8 mouse cellular contexts compared by ENCODE assay signal in genomic region chr12:83633807-83634206, GRCm38 (mm10). TPM values are rescaled to one million over a fixed set of nuclear protein-coding genes. Genes with fewer than 3 reads are reported as not detected.
DNase-seq lines count a peak whose midpoint lies in the region; ATAC-seq and TF ChIP-seq lines count a peak whose summit lies in the region.

No protein-coding gene starts in this region.

- no peak overlapping the region for H3K9ac ChIP-seq in liver, adult 2 months (ENCODE audit: low read depth, low read length)
- no peak overlapping the region for H3K9ac ChIP-seq in embryonic facial prominence, embryonic 14.5 days (ENCODE audit: low read depth, low read length)
- no peak overlapping the region for H3K9ac ChIP-seq in intestine, postnatal 0 days (ENCODE audit: low read depth, low read length)
- H3K9ac ChIP-seq in neural tube, embryonic 13.5 days, result 0 out of 2 replicates have a peak overlapping the region, but pooled peaks have one; percentile 34

- 7% methylated on average over 2 of the region's 2 CpGs for WGBS in liver, adult 2 months
- 34% methylated on average over 2 of the region's 2 CpGs for WGBS in embryonic facial prominence, embryonic 14.5 days
- WGBS in intestine, postnatal 0 days, result 19% methylated on average over 2 of the region's 2 CpGs
- 44% methylated on average over 2 of the region's 2 CpGs for WGBS in neural tube, embryonic 13.5 days

- peaks cover 15% of the 10 kb centered on the region; the same call in 1 of the 2 replicates for H3K79me2 ChIP-seq in liver, adult 2 months (ENCODE audit: control insufficient read depth, insufficient read depth, low read length)

- no peak for TF ChIP-seq CTCF in liver, adult 2 months (IDR thresholded peaks at IDR 0.05; ENCODE audit: low read depth, low read length)
- TF ChIP-seq CTCF in intestine, postnatal 0 days (IDR thresholded peaks at IDR 0.05; ENCODE audit: low read depth), result no peak

- peaks cover 6% of the 10 kb centered on the region; the same call in 1 of the 2 replicates for H3K4me1 ChIP-seq in liver, adult 2 months (ENCODE audit: control insufficient read depth, insufficient read depth, low read length)
- H3K4me1 ChIP-seq in embryonic facial prominence, embryonic 14.5 days (ENCODE audit: control insufficient read depth, insufficient read depth, low read length), result peaks cover 7% of the 10 kb centered on the region; the same call in 1 of the 2 replicates
- H3K4me1 ChIP-seq in intestine, postnatal 0 days (replicated peaks; ENCODE audit: control insufficient read depth, insufficient read depth, low read length), result 0 out of 2 replicates have a peak, but pooled peaks cover 2% of the 10 kb centered on the region
- peaks cover 14% of the 10 kb centered on the region for H3K4me1 ChIP-seq in neural tube, embryonic 13.5 days (replicated peaks)

- H3K9me3 ChIP-seq in embryonic facial prominence, embryonic 14.5 days (ENCODE audit: control insufficient read depth, low read length), result no peaks in the 10 kb centered on the region
- H3K9me3 ChIP-seq in intestine, postnatal 0 days (ENCODE audit: control insufficient read depth), result no peaks in the 10 kb centered on the region
- H3K9me3 ChIP-seq in neural tube, embryonic 13.5 days, result no peaks in the 10 kb centered on the region

- H3K27ac ChIP-seq in liver, adult 2 months (replicated peaks; ENCODE audit: insufficient read depth, low read depth, low read length), result no peak overlapping the region
- H3K27ac ChIP-seq in embryonic facial prominence, embryonic 14.5 days (replicated peaks; ENCODE audit: low read depth, low read length), result no peak overlapping the region
- no peak overlapping the region for H3K27ac ChIP-seq in intestine, postnatal 0 days (ENCODE audit: low read depth, low read length)
- H3K27ac ChIP-seq in neural tube, embryonic 13.5 days (replicated peaks), result no peak overlapping the region

- ATAC-seq in embryonic facial prominence, embryonic 14.5 days (ENCODE audit: low read depth), result no peak
- ATAC-seq in intestine, postnatal 0 days, result no peak
- ATAC-seq in neural tube, embryonic 13.5 days (ENCODE audit: low read depth), result no peak

- no peaks in the 10 kb centered on the region for H3K27me3 ChIP-seq in liver, adult 2 months (ENCODE audit: control insufficient read depth, insufficient read depth, low read length)
- no peaks in the 10 kb centered on the region for H3K27me3 ChIP-seq in embryonic facial prominence, embryonic 14.5 days (replicated peaks; ENCODE audit: control insufficient read depth, insufficient read depth, low read length)
- H3K27me3 ChIP-seq in intestine, postnatal 0 days (replicated peaks; ENCODE audit: control insufficient read depth, insufficient read depth, low read length), result no peaks in the 10 kb centered on the region
- H3K27me3 ChIP-seq in neural tube, embryonic 13.5 days, result no peaks in the 10 kb centered on the region

- no peak for DNase-seq in liver, adult 2 months (ENCODE audit: extremely low read depth, low read depth, low spot score)
- DNase-seq in liver, result no peak
- DNase-seq in embryonic facial prominence, embryonic 14.5 days (ENCODE audit: low spot score), result no peak
- DNase-seq in adrenal gland, postnatal 36 days, result no peak
- no peak for DNase-seq in frontal cortex, postnatal 10 days (ENCODE audit: low spot score in 2 of 2)
- DNase-seq in adrenal gland, postnatal 4 days (ENCODE audit: low spot score in 2 of 2), result no peak

- peak overlapping the region; percentile 27; the same call in 1 of the 2 replicates for H3K4me3 ChIP-seq in liver, adult 2 months (ENCODE audit: insufficient read depth, low read depth, low read length)
- peak overlapping the region; percentile 99 for H3K4me3 ChIP-seq in embryonic facial prominence, embryonic 14.5 days (ENCODE audit: low read depth, low read length)
- H3K4me3 ChIP-seq in intestine, postnatal 0 days (ENCODE audit: low read depth, low read length), result 0 out of 2 replicates have a peak overlapping the region, but pooled peaks have one; percentile 85
- H3K4me3 ChIP-seq in neural tube, embryonic 13.5 days, result peak overlapping the region; percentile 97; the same call in 1 of the 2 replicates

- H3K36me3 ChIP-seq in liver, adult 2 months (ENCODE audit: control insufficient read depth, insufficient read depth, low read length), result peaks cover 26% of the 10 kb centered on the region
- H3K36me3 ChIP-seq in embryonic facial prominence, embryonic 14.5 days (ENCODE audit: control insufficient read depth, insufficient read depth, low read length), result peaks cover 34% of the 10 kb centered on the region
- H3K36me3 ChIP-seq in intestine, postnatal 0 days (ENCODE audit: control insufficient read depth, insufficient read depth), result peaks cover 13% of the 10 kb centered on the region
- peaks cover 26% of the 10 kb centered on the region for H3K36me3 ChIP-seq in neural tube, embryonic 13.5 days

- no peak for TF ChIP-seq POLR2A in liver, adult 2 months (IDR thresholded peaks at IDR 0.05; ENCODE audit: extremely low read depth, insufficient read depth, low read length)

- peak overlapping the region; percentile 79 for H3K4me2 ChIP-seq in embryonic facial prominence, embryonic 14.5 days (ENCODE audit: low read depth, low read length)
- H3K4me2 ChIP-seq in intestine, postnatal 0 days (replicated peaks; ENCODE audit: low read depth), result peak overlapping the region; percentile 70; the same call in 1 of the 2 replicates
- peak overlapping the region; percentile 72 for H3K4me2 ChIP-seq in neural tube, embryonic 13.5 days

RNA-seq across cellular contexts. Expression of gene Rbm25, which starts 2.8 kb away (rescaled TPM):
- total RNA-seq in liver, adult 2 months (2014; rRNA removed), result 69.1 and 78.1 TPM in 2 replicates
- 10.7 and 16.9 TPM in 2 replicates for polyA plus RNA-seq in liver, adult 2 months (2012; rRNA removed)
- 181 and 204 TPM in 2 replicates for polyA plus RNA-seq in embryonic facial prominence, embryonic 14.5 days (2014; fragmentation: Nextera tagmentation; extraction: Ambion mirVana)
- 133 and 142 TPM in 2 replicates for polyA plus RNA-seq in intestine, postnatal 0 days (2015; fragmentation: Nextera tagmentation; extraction: Ambion mirVana)
- 273 and 280 TPM in 2 replicates for polyA plus RNA-seq in neural tube, embryonic 13.5 days (2015; fragmentation: Nextera tagmentation; extraction: Ambion mirVana)
- total RNA-seq in adrenal gland, postnatal 36 days (2021), result 100 to 1,000 TPM in 1 of 2 experiments, 10 to 100 TPM in 1; 86.8 to 104 TPM
- total RNA-seq in adrenal gland, postnatal 4 days (2021), result 100 to 1,000 TPM; 144 to 156 TPM

RNA-seq across cellular contexts. Expression of gene Zfyve1, which starts 36.8 kb away (rescaled TPM):
- 52.0 and 57.7 TPM in 2 replicates for total RNA-seq in liver, adult 2 months (2014; rRNA removed)
- polyA plus RNA-seq in liver, adult 2 months (2012; rRNA removed), result 37.9 and 40.9 TPM in 2 replicates
- polyA plus RNA-seq in embryonic facial prominence, embryonic 14.5 days (2014; fragmentation: Nextera tagmentation; extraction: Ambion mirVana), result 18.6 TPM in 2 replicates
- 8.1 and 9.7 TPM in 2 replicates for polyA plus RNA-seq in intestine, postnatal 0 days (2015; fragmentation: Nextera tagmentation; extraction: Ambion mirVana)
- polyA plus RNA-seq in neural tube, embryonic 13.5 days (2015; fragmentation: Nextera tagmentation; extraction: Ambion mirVana), result 27.0 and 27.3 TPM in 2 replicates
- total RNA-seq in adrenal gland, postnatal 36 days (2021), result 10 to 100 TPM; 35.8 to 36.0 TPM
- 10 to 100 TPM; 49.4 to 52.5 TPM for total RNA-seq in adrenal gland, postnatal 4 days (2021)

RNA-seq across cellular contexts. Expression of gene Psen1, which starts 54.1 kb away (rescaled TPM):
- total RNA-seq in liver, adult 2 months (2014; rRNA removed), result 17.0 and 17.3 TPM in 2 replicates
- 11.4 and 12.2 TPM in 2 replicates for polyA plus RNA-seq in liver, adult 2 months (2012; rRNA removed)
- polyA plus RNA-seq in embryonic facial prominence, embryonic 14.5 days (2014; fragmentation: Nextera tagmentation; extraction: Ambion mirVana), result 69.1 and 69.4 TPM in 2 replicates
- polyA plus RNA-seq in intestine, postnatal 0 days (2015; fragmentation: Nextera tagmentation; extraction: Ambion mirVana), result 89.5 and 92.4 TPM in 2 replicates
- polyA plus RNA-seq in neural tube, embryonic 13.5 days (2015; fragmentation: Nextera tagmentation; extraction: Ambion mirVana), result 70.0 and 73.0 TPM in 2 replicates
- 10 to 100 TPM; 63.6 to 72.3 TPM for total RNA-seq in adrenal gland, postnatal 36 days (2021)
- 10 to 100 TPM; 67.4 to 68.4 TPM for total RNA-seq in adrenal gland, postnatal 4 days (2021)

Comparison
In these comparisons a context has a peak if more than half of its experiments do, and no peak if none do; other contexts are left out.
1. H3K4me3 ChIP-seq: peak in every context shown above with its lines; median percentile 99 in embryonic facial prominence, embryonic 14.5 days; 97 in neural tube, embryonic 13.5 days; 85 in intestine, postnatal 0 days; 27 in liver, adult 2 months.